Mouse (Mus musculus) monocyte, adult 2 months (primary cell): ENCODE measurements at regions not wholly inside any gene's neighbourhood (a gene's known extent, or its start where the extent isn't known, plus 50 kb on each side); places are given as distances from the start of the nearest gene placed in this dataset.

Experiments used
- DNase-seq, 2 experiments: peaks; one replicate each; pipeline ENCODE4 v3.0.0; 2022; ENCODE audit warnings: low spot score in 2 of 2, low read depth in 1 of 2

- DNase-seq, result no peak
Measured at GRCm38 (mm10) chr2:146624207-146624606, 112.1 kb upstream of the Ralgapa2 start.

- no peak for DNase-seq
Measured at GRCm38 (mm10) chr2:146625166-146625751, 113.1 kb upstream of the Ralgapa2 start.

- DNase-seq, result no peak
Measured at GRCm38 (mm10) chr2:146626531-146626930, 114.4 kb upstream of the Ralgapa2 start.

GRCm38 (mm10) chr2:146630179-146630578 lies 118.0 kb upstream of the Ralgapa2 start:
- no peak for DNase-seq

GRCm38 (mm10) chr2:146631098-146631497 lies 119.0 kb upstream of the Ralgapa2 start:
- no peak for DNase-seq

- no peak for DNase-seq
Measured at GRCm38 (mm10) chr2:146633329-146634070, 121.4 kb upstream of the Ralgapa2 start.

GRCm38 (mm10) chr2:146637573-146637972 lies 125.4 kb upstream of the Ralgapa2 start:
- DNase-seq, result no peak

- no peak for DNase-seq
Measured at GRCm38 (mm10) chr2:146646237-146646972, 134.3 kb upstream of the Ralgapa2 start.

- no peak for DNase-seq
Measured at GRCm38 (mm10) chr2:146646973-146647282, 134.8 kb upstream of the Ralgapa2 start.

- no peak for DNase-seq
Measured at GRCm38 (mm10) chr2:146661346-146661745, 149.2 kb upstream of the Ralgapa2 start.

GRCm38 (mm10) chr2:146672761-146673160 lies 160.6 kb upstream of the Ralgapa2 start:
- no peak for DNase-seq

- DNase-seq, result no peak
Measured at GRCm38 (mm10) chr2:146681979-146682378, 169.8 kb upstream of the Ralgapa2 start.

GRCm38 (mm10) chr2:146685854-146686507 lies 169.7 kb upstream of the Kiz start:
- no peak for DNase-seq

GRCm38 (mm10) chr2:146688544-146688943 lies 167.1 kb upstream of the Kiz start:
- no peak for DNase-seq

- DNase-seq, result no peak
Measured at GRCm38 (mm10) chr2:146693484-146693883, 162.2 kb upstream of the Kiz start.

- no peak for DNase-seq
Measured at GRCm38 (mm10) chr2:146694041-146694440, 161.6 kb upstream of the Kiz start.

- no peak for DNase-seq
Measured at GRCm38 (mm10) chr2:146696277-146696676, 159.4 kb upstream of the Kiz start.

GRCm38 (mm10) chr2:146696727-146697126 lies 158.9 kb upstream of the Kiz start:
- no peak for DNase-seq

GRCm38 (mm10) chr2:146710676-146711075 lies 145.0 kb upstream of the Kiz start:
- no peak for DNase-seq

GRCm38 (mm10) chr2:146721184-146721715 lies 134.4 kb upstream of the Kiz start:
- DNase-seq, result no peak

GRCm38 (mm10) chr2:146722351-146723025 lies 133.2 kb upstream of the Kiz start:
- no peak for DNase-seq
